Mouse (Mus musculus) lung, adult 2 months (tissue): ENCODE results near the gene Cdh24. TPM values are rescaled to one million over a fixed set of nuclear protein-coding genes. Genes with fewer than 3 reads are reported as not detected.
A peak's percentile ranks its signal among the peaks of the same experiment; 100 is the strongest.

Source experiments
- DNase-seq: peaks from one replicate; pipeline ENCODE4 v3.0.0; 2022
- H3K4me1 ChIP-seq: fragments of 200-500 bp; 2 replicates; pipeline ENCODE4 v1.6.1; 2011; ENCODE audit warnings: low read length; ENCODE audit not compliant: control insufficient read depth, insufficient read depth
- H3K4me3 ChIP-seq: fragments of 200-500 bp; replicated peaks from 2 replicates; pipeline ENCODE3; 2011; ENCODE audit warnings: low read depth, mild to moderate bottlenecking, control low read depth, low read length; ENCODE audit errors: extremely low read depth
- CTCF ChIP-seq: fragments of 200-500 bp; IDR thresholded peaks from 2 replicates; pipeline ENCODE4 v1.5.1; 2011; ENCODE audit warnings: mild to moderate bottlenecking, low read length, control low read depth; ENCODE audit not compliant: insufficient read depth
- POLR2A ChIP-seq: fragments of 200-500 bp; IDR thresholded peaks from 2 replicates; pipeline ENCODE4 v1.6.1; 2011; ENCODE audit warnings: low read depth, mild to moderate bottlenecking, control low read depth, low read length, borderline replicate concordance; ENCODE audit errors: extremely low read depth
- WGBS: fragments of 180-500 bp; shearing (Covaris S2); methylation state at CpG from one replicate; pipeline ENCODE4 v1.1.7; 2018; 5-methylcytosine and 5-hydroxymethylcytosine counted together
- polyA plus RNA-seq: library from polyadenylated mRNA; depleted of rRNA; stranded (reverse); fragments of >200 nt; gene quantifications from 2 replicates; pipeline ENCODE4 v1.2.3, GENCODE M21; 2012; rRNA removed

Cdh24 gene
- polyA plus RNA-seq, 1 experiment: 2.8 TPM

- 79% methylated on average over 28 of the region's 28 CpGs for WGBS
- TF ChIP-seq POLR2A (no peak), CTCF (no peak)
- H3K4me3 ChIP-seq: no peak overlapping the region
- no peaks in the 10 kb centered on the region for H3K4me1 ChIP-seq
- DNase-seq: no peak
Measured at GRCm38 (mm10) chr14:54594631-54595414, 46.3 kb downstream of the Cdh24 start.

GRCm38 (mm10) chr14:54594055-54594454, 47.1 kb downstream of the Cdh24 start:
- Histone ChIP-seq H3K4me3 (no peak overlapping the region), H3K4me1 (no peaks in the 10 kb centered on the region)
- peak; percentile 43; the same call in 1 of the 2 replicates for TF ChIP-seq CTCF
- no peak for TF ChIP-seq POLR2A
- no peak for DNase-seq
- WGBS: 92% methylated on average over 3 of the region's 3 CpGs

GRCm38 (mm10) chr14:54592319-54592934, 48.7 kb downstream of the Cdh24 start:
- 41% methylated on average over 10 of the region's 10 CpGs for WGBS
- Histone ChIP-seq H3K4me1 (no peaks in the 10 kb centered on the region), H3K4me3 (no peak overlapping the region)
- DNase-seq: no peak
- TF ChIP-seq CTCF (no peak), POLR2A (no peak)

GRCm38 (mm10) chr14:54591056-54591455, 50.1 kb downstream of the Cdh24 start:
- 94% methylated on average over 16 of the region's 16 CpGs for WGBS
- Histone ChIP-seq H3K4me3 (no peak overlapping the region), H3K4me1 (no peaks in the 10 kb centered on the region)
- no peak for DNase-seq
- TF ChIP-seq POLR2A (no peak), CTCF (no peak)

GRCm38 (mm10) chr14:54583681-54584338, 57.4 kb downstream of the Cdh24 start:
- Histone ChIP-seq H3K4me3 (peak overlapping the region; percentile 8), H3K4me1 (no peaks in the 10 kb centered on the region; the same call in 1 of the 2 replicates)
- TF ChIP-seq CTCF (peak; percentile 73), POLR2A (no peak)
- DNase-seq: peak; percentile 55
- WGBS: 37% methylated on average over 7 of the region's 7 CpGs

- H3K4me3 ChIP-seq: no peak overlapping the region
- no peak for DNase-seq
- no peaks in the 10 kb centered on the region; the same call in 1 of the 2 replicates for H3K4me1 ChIP-seq
- TF ChIP-seq POLR2A (no peak), CTCF (no peak)
- 93% methylated on average over 9 of the region's 9 CpGs for WGBS
Measured at GRCm38 (mm10) chr14:54582536-54582935, 58.6 kb downstream of the Cdh24 start.

Other genes starting within 250 kb of the Cdh24 start
- 23.1 and 29.2 TPM in 2 replicates for gene Slc7a7, start 223.6 kb downstream of the Cdh24 start, polyA plus RNA-seq
- gene Mrpl52, start 214.5 kb downstream of the Cdh24 start, polyA plus RNA-seq: 185 and 290 TPM in 2 replicates
- 119 and 130 TPM in 2 replicates for gene Mmp14, start 209.8 kb downstream of the Cdh24 start, polyA plus RNA-seq
- gene Lrp10, start 177.2 kb downstream of the Cdh24 start, polyA plus RNA-seq: 184 and 199 TPM in 2 replicates
- 3.0 TPM in 2 replicates for gene Rem2, start 165.3 kb downstream of the Cdh24 start, polyA plus RNA-seq
- 15.1 and 20.2 TPM in 2 replicates for gene Prmt5, start 123.8 kb downstream of the Cdh24 start, polyA plus RNA-seq
- 7.4 and 7.9 TPM in 2 replicates for gene Haus4, start 86.7 kb downstream of the Cdh24 start, polyA plus RNA-seq
- gene Ajuba, start 63.8 kb downstream of the Cdh24 start, polyA plus RNA-seq: 36.4 and 49.6 TPM in 2 replicates
- 6.5 and 7.3 TPM in 2 replicates for gene 4931414P19Rik, start 35.4 kb downstream of the Cdh24 start, polyA plus RNA-seq
- 129 and 146 TPM in 2 replicates for gene Psmb5, start 23.3 kb downstream of the Cdh24 start, polyA plus RNA-seq
- not detected in 2 replicates for gene Psmb11, start 19.9 kb downstream of the Cdh24 start, polyA plus RNA-seq
- gene Gm17606, start 412 bp downstream of the Cdh24 start, polyA plus RNA-seq: not detected in 2 replicates
- gene 1700123O20Rik, start 44.9 kb upstream of the Cdh24 start, polyA plus RNA-seq: 49.8 and 50.5 TPM in 2 replicates
- gene Acin1, start 45.6 kb upstream of the Cdh24 start, polyA plus RNA-seq: 100 and 121 TPM in 2 replicates
- 0.43 and 0.56 TPM in 2 replicates for gene Gm29776, start 57.5 kb upstream of the Cdh24 start, polyA plus RNA-seq
- 0.57 and 1.1 TPM in 2 replicates for gene Cebpe, start 70.8 kb upstream of the Cdh24 start, polyA plus RNA-seq
- gene Slc7a8, start 140.6 kb upstream of the Cdh24 start, polyA plus RNA-seq: 2.9 and 4.0 TPM in 2 replicates
- gene Rnf212b, start 172.8 kb upstream of the Cdh24 start, polyA plus RNA-seq: not detected in 2 replicates
- 3.3 and 5.3 TPM in 2 replicates for gene Homez, start 229.6 kb upstream of the Cdh24 start, polyA plus RNA-seq
- 17.8 and 24.4 TPM in 2 replicates for gene Ppp1r3e, start 236.2 kb upstream of the Cdh24 start, polyA plus RNA-seq
- gene Bcl2l2, start 242.0 kb upstream of the Cdh24 start, polyA plus RNA-seq: 69.3 and 70.1 TPM in 2 replicates
- 6.8 TPM in 1 of 2 replicates, not detected in the other for gene Gm20521, start 242.1 kb upstream of the Cdh24 start, polyA plus RNA-seq